Mouse (Mus musculus): ENCODE data around the gene Ocel1. TPM values are rescaled to one million over a fixed set of nuclear protein-coding genes. Genes with fewer than 3 reads are reported as not detected.
"Not testable (repeated sequence)": the region's sequence is repeated elsewhere in the genome, so short reads cannot be mapped to it uniquely, and the experiment has no call there.

Gene Ocel1
- polyA plus RNA-seq (2014; fragmentation: Nextera tagmentation; extraction: Ambion mirVana) = 2.1 and 2.2 TPM in 2 replicates

GRCm38 (mm10) chr8:71371236-71371848, at the start of gene Ocel1:
TSS of gene Ocel1 (plus strand) at chr8:71371298.
- H3K27ac ChIP-seq (replicated peaks; ENCODE audit: low read depth, low read length) = no peak within 1 kb of the TSS
- peak within 1 kb of the TSS; percentile 38; the same call in 1 of the 2 replicates for H3K9ac ChIP-seq (replicated peaks; ENCODE audit: low read length)
- H3K27me3 ChIP-seq (ENCODE audit: control insufficient read depth, insufficient read depth, low read length) = no peaks in the 10 kb centered on the region
- WGBS = under 1% methylated on average over 68 of the region's 68 CpGs
- H3K4me1 ChIP-seq (ENCODE audit: control insufficient read depth, insufficient read depth, low read length) = peaks cover 12% of the 10 kb centered on the region
- DNase-seq (ENCODE audit: low spot score) = peak; percentile 98
- H3K4me2 ChIP-seq (ENCODE audit: low read depth, low read length) = peak within 1 kb of the TSS; percentile 32
- H3K36me3 ChIP-seq (replicated peaks; ENCODE audit: control insufficient read depth, insufficient read depth, low read depth, low read length) = no peaks in the 10 kb centered on the region; the same call in 1 of the 2 replicates
- no peaks in the 10 kb centered on the region for H3K9me3 ChIP-seq (replicated peaks; ENCODE audit: control insufficient read depth, low read length)
- peak within 1 kb of the TSS; percentile 70 for H3K4me3 ChIP-seq (ENCODE audit: low read depth, low read length)
- peak; percentile 68 for ATAC-seq (replicated peaks; ENCODE audit: insufficient number of reproducible peaks, low FRiP score, low TSS enrichment, low read depth)

- Histone ChIP-seq H3K4me2 (ENCODE audit: low read depth, low read length) (no peak overlapping the region), H3K9me3 (replicated peaks; ENCODE audit: control insufficient read depth, low read length) (no peaks in the 10 kb centered on the region), H3K27me3 (ENCODE audit: control insufficient read depth, insufficient read depth, low read length) (no peaks in the 10 kb centered on the region), H3K9ac (replicated peaks; ENCODE audit: low read length) (no peak overlapping the region), H3K4me1 (ENCODE audit: control insufficient read depth, insufficient read depth, low read length) (no peaks in the 10 kb centered on the region), H3K4me3 (ENCODE audit: low read depth, low read length) (no peak overlapping the region), H3K36me3 (replicated peaks; ENCODE audit: control insufficient read depth, insufficient read depth, low read depth, low read length) (no peaks in the 10 kb centered on the region; the same call in 1 of the 2 replicates), H3K27ac (replicated peaks; ENCODE audit: low read depth, low read length) (no peak overlapping the region)
- 76% methylated on average over 3 of the region's 3 CpGs for WGBS
- ATAC-seq (replicated peaks; ENCODE audit: insufficient number of reproducible peaks, low FRiP score, low TSS enrichment, low read depth) (no peak), DNase-seq (ENCODE audit: low spot score) (no peak)
Observed at GRCm38 (mm10) chr8:71322939-71323338, 48.2 kb upstream of the Ocel1 start.

GRCm38 (mm10) chr8:71324848-71325247, 46.2 kb upstream of the Ocel1 start:
- Histone ChIP-seq H3K4me3 (ENCODE audit: low read depth, low read length) (no peak overlapping the region), H3K9ac (replicated peaks; ENCODE audit: low read length) (no peak overlapping the region), H3K27me3 (ENCODE audit: control insufficient read depth, insufficient read depth, low read length) (no peaks in the 10 kb centered on the region), H3K4me2 (ENCODE audit: low read depth, low read length) (no peak overlapping the region), H3K36me3 (replicated peaks; ENCODE audit: control insufficient read depth, insufficient read depth, low read depth, low read length) (no peaks in the 10 kb centered on the region; the same call in 1 of the 2 replicates), H3K9me3 (replicated peaks; ENCODE audit: control insufficient read depth, low read length) (no peaks in the 10 kb centered on the region), H3K27ac (replicated peaks; ENCODE audit: low read depth, low read length) (no peak overlapping the region), H3K4me1 (ENCODE audit: control insufficient read depth, insufficient read depth, low read length) (no peaks in the 10 kb centered on the region)
- WGBS = 95% methylated on average over 1 of the region's 1 CpGs
- DNase-seq (ENCODE audit: low spot score) = peak; percentile 7
- no peak for ATAC-seq (replicated peaks; ENCODE audit: insufficient number of reproducible peaks, low FRiP score, low TSS enrichment, low read depth)

GRCm38 (mm10) chr8:71337834-71338233, 33.3 kb upstream of the Ocel1 start:
- not testable (repeated sequence) for ATAC-seq (replicated peaks; ENCODE audit: insufficient number of reproducible peaks, low FRiP score, low TSS enrichment, low read depth); H3K9me3 ChIP-seq (replicated peaks; ENCODE audit: control insufficient read depth, low read length); H3K36me3 ChIP-seq (replicated peaks; ENCODE audit: control insufficient read depth, insufficient read depth, low read depth, low read length)

GRCm38 (mm10) chr8:71340625-71341024, 30.5 kb upstream of the Ocel1 start:
- ATAC-seq (replicated peaks; ENCODE audit: insufficient number of reproducible peaks, low FRiP score, low TSS enrichment, low read depth) (no peak), DNase-seq (ENCODE audit: low spot score) (peak; percentile 55)
- H3K4me3 ChIP-seq (ENCODE audit: low read depth, low read length) = no peak overlapping the region
- no peaks in the 10 kb centered on the region for H3K4me1 ChIP-seq (ENCODE audit: control insufficient read depth, insufficient read depth, low read length)
- peaks cover 3% of the 10 kb centered on the region for H3K36me3 ChIP-seq (replicated peaks; ENCODE audit: control insufficient read depth, insufficient read depth, low read depth, low read length)
- H3K27ac ChIP-seq (replicated peaks; ENCODE audit: low read depth, low read length) = no peak overlapping the region
- WGBS = 78% methylated on average over 5 of the region's 5 CpGs
- no peak overlapping the region for H3K4me2 ChIP-seq (ENCODE audit: low read depth, low read length)
- H3K9me3 ChIP-seq (replicated peaks; ENCODE audit: control insufficient read depth, low read length) = no peaks in the 10 kb centered on the region
- H3K27me3 ChIP-seq (ENCODE audit: control insufficient read depth, insufficient read depth, low read length) = no peaks in the 10 kb centered on the region
- H3K9ac ChIP-seq (replicated peaks; ENCODE audit: low read length) = no peak overlapping the region

More at GRCm38 (mm10) chr8:71337834-71338233, 33.3 kb upstream of the Ocel1 start:
- not testable (repeated sequence) for H3K4me2 ChIP-seq (ENCODE audit: low read depth, low read length); H3K27me3 ChIP-seq (ENCODE audit: control insufficient read depth, insufficient read depth, low read length); H3K4me1 ChIP-seq (ENCODE audit: control insufficient read depth, insufficient read depth, low read length); H3K9ac ChIP-seq (replicated peaks; ENCODE audit: low read length); DNase-seq (ENCODE audit: low spot score); H3K27ac ChIP-seq (replicated peaks; ENCODE audit: low read depth, low read length); H3K4me3 ChIP-seq (ENCODE audit: low read depth, low read length)
- 86% methylated on average over 6 of the region's 6 CpGs for WGBS

GRCm38 (mm10) chr8:71346581-71346980, 24.5 kb upstream of the Ocel1 start:
- peaks cover 3% of the 10 kb centered on the region for H3K36me3 ChIP-seq (replicated peaks; ENCODE audit: control insufficient read depth, insufficient read depth, low read depth, low read length)
- 83% methylated on average over 1 of the region's 1 CpGs for WGBS

GRCm38 (mm10) chr8:71351117-71351516, 20.0 kb upstream of the Ocel1 start:
- H3K9me3 ChIP-seq (replicated peaks; ENCODE audit: control insufficient read depth, low read length) = no peaks in the 10 kb centered on the region
- ATAC-seq (replicated peaks; ENCODE audit: insufficient number of reproducible peaks, low FRiP score, low TSS enrichment, low read depth) (no peak), DNase-seq (ENCODE audit: low spot score) (no peak)
- H3K36me3 ChIP-seq (replicated peaks; ENCODE audit: control insufficient read depth, insufficient read depth, low read depth, low read length) = no peaks in the 10 kb centered on the region; the same call in none of the 2 replicates
- no peak overlapping the region for H3K4me2 ChIP-seq (ENCODE audit: low read depth, low read length)
- H3K27ac ChIP-seq (replicated peaks; ENCODE audit: low read depth, low read length) = no peak overlapping the region
- 76% methylated on average over 3 of the region's 3 CpGs for WGBS
- H3K4me1 ChIP-seq (ENCODE audit: control insufficient read depth, insufficient read depth, low read length) = no peaks in the 10 kb centered on the region
- no peaks in the 10 kb centered on the region for H3K27me3 ChIP-seq (ENCODE audit: control insufficient read depth, insufficient read depth, low read length)
- no peak overlapping the region for H3K4me3 ChIP-seq (ENCODE audit: low read depth, low read length)
- no peak overlapping the region for H3K9ac ChIP-seq (replicated peaks; ENCODE audit: low read length)

More at GRCm38 (mm10) chr8:71346581-71346980, 24.5 kb upstream of the Ocel1 start:
- Histone ChIP-seq H3K4me3 (ENCODE audit: low read depth, low read length) (no peak overlapping the region), H3K27ac (replicated peaks; ENCODE audit: low read depth, low read length) (no peak overlapping the region), H3K9me3 (replicated peaks; ENCODE audit: control insufficient read depth, low read length) (no peaks in the 10 kb centered on the region), H3K27me3 (ENCODE audit: control insufficient read depth, insufficient read depth, low read length) (no peaks in the 10 kb centered on the region), H3K9ac (replicated peaks; ENCODE audit: low read length) (no peak overlapping the region), H3K4me1 (ENCODE audit: control insufficient read depth, insufficient read depth, low read length) (no peaks in the 10 kb centered on the region), H3K4me2 (ENCODE audit: low read depth, low read length) (no peak overlapping the region)
- ATAC-seq (replicated peaks; ENCODE audit: insufficient number of reproducible peaks, low FRiP score, low TSS enrichment, low read depth) (no peak), DNase-seq (ENCODE audit: low spot score) (no peak)

- H3K4me3 ChIP-seq (ENCODE audit: low read depth, low read length) = no peak overlapping the region
- H3K27ac ChIP-seq (replicated peaks; ENCODE audit: low read depth, low read length) = no peak overlapping the region
- no peaks in the 10 kb centered on the region; the same call in none of the 2 replicates for H3K36me3 ChIP-seq (replicated peaks; ENCODE audit: control insufficient read depth, insufficient read depth, low read depth, low read length)
- H3K9ac ChIP-seq (replicated peaks; ENCODE audit: low read length) = no peak overlapping the region
- no peak overlapping the region for H3K4me2 ChIP-seq (ENCODE audit: low read depth, low read length)
- ATAC-seq (replicated peaks; ENCODE audit: insufficient number of reproducible peaks, low FRiP score, low TSS enrichment, low read depth) = no peak
- DNase-seq (ENCODE audit: low spot score) = no peak
- 93% methylated on average over 1 of the region's 1 CpGs for WGBS
- no peaks in the 10 kb centered on the region for H3K27me3 ChIP-seq (ENCODE audit: control insufficient read depth, insufficient read depth, low read length)
- no peaks in the 10 kb centered on the region for H3K4me1 ChIP-seq (ENCODE audit: control insufficient read depth, insufficient read depth, low read length)
- H3K9me3 ChIP-seq (replicated peaks; ENCODE audit: control insufficient read depth, low read length) = no peaks in the 10 kb centered on the region
Observed at GRCm38 (mm10) chr8:71351520-71351919, 19.6 kb upstream of the Ocel1 start.

Data from embryonic facial prominence, embryonic 11.5 days (tissue).